ENCODE assay signal across 9 mouse cellular contexts in the genomic region with DNA sequence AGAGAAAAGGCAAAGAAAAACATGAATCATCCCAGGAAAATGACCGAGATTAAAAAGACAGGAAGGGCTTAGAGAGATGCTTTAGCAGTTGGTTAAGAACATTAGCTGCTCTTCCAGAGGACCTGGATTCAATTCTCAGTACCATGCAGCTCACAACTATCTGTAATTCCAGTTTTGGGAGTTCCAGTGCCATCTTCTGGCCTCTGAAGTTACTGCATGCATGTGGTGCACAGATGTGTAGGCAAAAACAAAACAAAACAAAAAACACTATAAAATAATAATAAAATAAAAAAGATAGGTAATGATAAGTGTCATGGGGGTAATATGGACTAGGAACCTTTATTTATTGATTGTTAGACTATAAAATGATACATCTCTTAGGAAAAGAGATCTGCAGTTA. TPM values are rescaled to one million over a fixed set of nuclear protein-coding genes. Genes with fewer than 3 reads are reported as not detected.
DNase-seq lines count a peak whose midpoint lies in the region; ATAC-seq lines count a peak whose summit lies in the region.
"Had no signal": no experiment of that assay in that cellular context is flagged by ENCODE, and none has a peak within 500 bp of the region (broad histone marks: within the 10 kb centered on the region; RNA-seq: fewer than 3 reads in every experiment).

No protein-coding gene starts in this region.

- DNase-seq in kidney, postnatal 36 days = peak; percentile 14 to 60
- no peak for DNase-seq in kidney, adult 11 months
- DNase-seq in T-cell, adult 2 months (ENCODE audit: low spot score) = peak; percentile 16
- no peak for DNase-seq in gastrocnemius, postnatal 14 days
- no peak for DNase-seq in cerebellum, adult 8-10 months
- DNase-seq in left cerebral cortex, postnatal 4 days = no peak

- intact Hi-C loops in gastrocnemius, postnatal 14 days (cut with DNase I; ENCODE audit: low total_unique reads) = no loop called here
- intact Hi-C loops in left cerebral cortex, postnatal 4 days (cut with DNase I) = no loop called here

- ATAC-seq in CD4-positive, CD25-positive, alpha-beta regulatory T cell, adult 4 months = peak; percentile 71
- ATAC-seq in megakaryocyte, adult 5-6 weeks (ENCODE audit: poor library complexity, severe bottlenecking) = peak; percentile 77
- ATAC-seq: forebrain, embryonic 15.5 days had no signal

RNA-seq across cellular contexts. Expression of a gene that starts 24.7 kb away (rescaled TPM):
- polyA plus RNA-seq in CD4-positive, CD25-positive, alpha-beta regulatory T cell, adult 4 months (2017; shearing (Covaris generic)) = 10 to 100 TPM; 73.8 to 98.6 TPM
- 25.0 and 26.3 TPM in 2 replicates for total RNA-seq in megakaryocyte, adult 5-6 weeks (2015)
- total RNA-seq in megakaryocyte, adult 5-6 weeks (2017) = 48.2 and 63.1 TPM in 2 replicates
- 1 to 10 TPM; 5.2 to 5.5 TPM for total RNA-seq in gastrocnemius, postnatal 14 days (2021)
- total RNA-seq in left cerebral cortex, postnatal 4 days (2021) = 1 to 10 TPM; 2.0 to 2.4 TPM

RNA-seq across cellular contexts. Expression of a gene that starts 25.4 kb away (rescaled TPM):
- polyA plus RNA-seq in CD4-positive, CD25-positive, alpha-beta regulatory T cell, adult 4 months (2017; shearing (Covaris generic)) = 10 to 100 TPM; 60.4 to 61.4 TPM
- total RNA-seq in megakaryocyte, adult 5-6 weeks (2015) = 32.6 and 36.5 TPM in 2 replicates
- total RNA-seq in megakaryocyte, adult 5-6 weeks (2017) = 50.0 and 51.3 TPM in 2 replicates
- total RNA-seq in gastrocnemius, postnatal 14 days (2021) = 1 to 10 TPM; 4.5 to 4.9 TPM
- 1 to 10 TPM; 2.2 TPM for total RNA-seq in left cerebral cortex, postnatal 4 days (2021)

RNA-seq across cellular contexts. Expression of a gene that starts 42.2 kb away (rescaled TPM):
- 10 to 100 TPM; 47.4 to 58.6 TPM for polyA plus RNA-seq in CD4-positive, CD25-positive, alpha-beta regulatory T cell, adult 4 months (2017; shearing (Covaris generic))
- total RNA-seq in megakaryocyte, adult 5-6 weeks (2015) = 35.4 and 36.6 TPM in 2 replicates
- 41.9 and 42.4 TPM in 2 replicates for total RNA-seq in megakaryocyte, adult 5-6 weeks (2017)
- 1 to 10 TPM; 3.0 to 3.3 TPM for total RNA-seq in gastrocnemius, postnatal 14 days (2021)
- 1 to 10 TPM in 1 of 2 experiments, under 1 TPM in 1; 0.60 to 1.3 TPM for total RNA-seq in left cerebral cortex, postnatal 4 days (2021)

Comparison
In these comparisons a context has a peak if more than half of its experiments do, and no peak if none do; other contexts are left out.
1. DNase-seq: peak in kidney, postnatal 36 days (2 of 2) and T-cell, adult 2 months (single experiment); none in kidney, adult 11 months (single experiment), gastrocnemius, postnatal 14 days (single experiment), cerebellum, adult 8-10 months (single experiment) and left cerebral cortex, postnatal 4 days (single experiment).
2. RNA of a gene that starts 25.4 kb away (total RNA-seq): 32.6 to 51.3 TPM in megakaryocyte, adult 5-6 weeks; 4.5 to 4.9 TPM in gastrocnemius, postnatal 14 days and 2.2 TPM in left cerebral cortex, postnatal 4 days; every median in the first group is over 4 times any median in the second.
3. RNA of a gene that starts 42.2 kb away (total RNA-seq): 35.4 to 42.4 TPM in megakaryocyte, adult 5-6 weeks; 3.0 to 3.3 TPM in gastrocnemius, postnatal 14 days and 0.60 to 1.3 TPM in left cerebral cortex, postnatal 4 days; every median in the first group is over 4 times any median in the second.